Mouse (Mus musculus) embryonic facial prominence, embryonic 14.5 days (tissue): ENCODE results near the gene Fut2. TPM values are rescaled to one million over a fixed set of nuclear protein-coding genes. Genes with fewer than 3 reads are reported as not detected.

ENCODE experiments used
- polyA plus RNA-seq: library from polyadenylated mRNA; unstranded; fragments of >200 nt; fragmentation: Nextera tagmentation; extraction: Ambion mirVana; gene quantifications from 2 replicates; pipeline ENCODE4 v1.2.1, GENCODE M21; 2014

Fut2 gene
- polyA plus RNA-seq, 1 experiment from 2014 or later: 1.9 TPM

Other genes with a start within 250 kb of the Fut2 start
- 1.4 TPM in 1 of 2 replicates, not detected in the other for gene Lhb, start 245.6 kb downstream of the Fut2 start, polyA plus RNA-seq
- gene Gys1, start 231.6 kb downstream of the Fut2 start, polyA plus RNA-seq: 39.3 TPM in 2 replicates
- 123 and 127 TPM in 2 replicates for gene Ruvbl2, start 228.3 kb downstream of the Fut2 start, polyA plus RNA-seq
- gene Ftl1, start 206.5 kb downstream of the Fut2 start, polyA plus RNA-seq: 4,260 and 4,697 TPM in 2 replicates
- 120 and 132 TPM in 2 replicates for gene Bax, start 199.5 kb downstream of the Fut2 start, polyA plus RNA-seq
- gene Tulp2, start 184.5 kb downstream of the Fut2 start, polyA plus RNA-seq: 1.2 and 1.5 TPM in 2 replicates
- not detected in 2 replicates for gene Gm45808, start 179.6 kb downstream of the Fut2 start, polyA plus RNA-seq
- gene Dhdh, start 177.6 kb downstream of the Fut2 start, polyA plus RNA-seq: 2.5 and 3.2 TPM in 2 replicates
- 209 and 236 TPM in 2 replicates for gene Nucb1, start 156.0 kb downstream of the Fut2 start, polyA plus RNA-seq
- gene Ppp1r15a, start 140.1 kb downstream of the Fut2 start, polyA plus RNA-seq: 20.7 and 21.9 TPM in 2 replicates
- 6.8 and 7.3 TPM in 2 replicates for gene Plekha4, start 140.1 kb downstream of the Fut2 start, polyA plus RNA-seq
- 0.77 and 1.0 TPM in 2 replicates for gene Hsd17b14, start 111.5 kb downstream of the Fut2 start, polyA plus RNA-seq
- gene Bcat2, start 96.2 kb downstream of the Fut2 start, polyA plus RNA-seq: 50.1 and 51.0 TPM in 2 replicates
- gene Fgf21, start 50.9 kb downstream of the Fut2 start, polyA plus RNA-seq: 0.45 and 1.0 TPM in 2 replicates
- 1.3 and 2.1 TPM in 2 replicates for gene Fut1, start 49.1 kb downstream of the Fut2 start, polyA plus RNA-seq
- gene Izumo1, start 44.6 kb downstream of the Fut2 start, polyA plus RNA-seq: 0.19 and 0.30 TPM in 2 replicates
- 10.4 and 11.1 TPM in 2 replicates for gene Rasip1, start 38.9 kb downstream of the Fut2 start, polyA plus RNA-seq
- 23.3 and 28.8 TPM in 2 replicates for gene Mamstr, start 26.4 kb downstream of the Fut2 start, polyA plus RNA-seq
- 3.4 and 3.7 TPM in 2 replicates for gene Ntn5, start 17.6 kb upstream of the Fut2 start, polyA plus RNA-seq
- gene Sec1, start 28.0 kb upstream of the Fut2 start, polyA plus RNA-seq: 2.1 and 2.5 TPM in 2 replicates
- gene Car11, start 33.4 kb upstream of the Fut2 start, polyA plus RNA-seq: 7.9 and 8.9 TPM in 2 replicates
- gene Dbp, start 38.7 kb upstream of the Fut2 start, polyA plus RNA-seq: 3.4 and 4.7 TPM in 2 replicates
- 1,174 and 1,204 TPM in 2 replicates for gene Rpl18, start 49.1 kb upstream of the Fut2 start, polyA plus RNA-seq
- 24.0 and 25.6 TPM in 2 replicates for gene Sphk2, start 51.6 kb upstream of the Fut2 start, polyA plus RNA-seq
- gene Fam83e, start 54.8 kb upstream of the Fut2 start, polyA plus RNA-seq: 0.36 and 0.39 TPM in 2 replicates
- not detected in 2 replicates for gene Spaca4, start 59.4 kb upstream of the Fut2 start, polyA plus RNA-seq
- 0.67 and 1.5 TPM in 2 replicates for gene Lmtk3, start 117.3 kb upstream of the Fut2 start, polyA plus RNA-seq
- 14.2 and 16.3 TPM in 2 replicates for gene Sult2b1, start 118.3 kb upstream of the Fut2 start, polyA plus RNA-seq
- 96.4 and 106 TPM in 2 replicates for gene Cyth2, start 148.2 kb upstream of the Fut2 start, polyA plus RNA-seq
- 1.4 and 2.2 TPM in 2 replicates for gene Kcnj14, start 158.4 kb upstream of the Fut2 start, polyA plus RNA-seq
- gene Grwd1, start 164.6 kb upstream of the Fut2 start, polyA plus RNA-seq: 53.9 and 60.5 TPM in 2 replicates
- 147 and 155 TPM in 2 replicates for gene Kdelr1, start 206.4 kb upstream of the Fut2 start, polyA plus RNA-seq
- 0.63 and 1.0 TPM in 2 replicates for gene Grin2d, start 212.0 kb upstream of the Fut2 start, polyA plus RNA-seq
- gene Syngr4, start 230.3 kb upstream of the Fut2 start, polyA plus RNA-seq: 0.68 and 0.87 TPM in 2 replicates
- gene Tmem143, start 230.5 kb upstream of the Fut2 start, polyA plus RNA-seq: 3.9 and 5.8 TPM in 2 replicates